Mouse (Mus musculus): Measurements from ENCODE around the gene Ift172. TPM values are rescaled to one million over a fixed set of nuclear protein-coding genes. Genes with fewer than 3 reads are reported as not detected.

Gene Ift172
- polyA plus RNA-seq, 1 experiment from 2014 or later = 30.8 TPM

- DNase-seq (ENCODE audit: low spot score) = no peak
- no peaks in the 10 kb centered on the region for H3K27me3 ChIP-seq (ENCODE audit: control insufficient read depth, insufficient read depth, low read length)
- no peak overlapping the region for H3K27ac ChIP-seq (ENCODE audit: low read depth, low read length)
- no peak for ATAC-seq (ENCODE audit: low FRiP score)
- H3K36me3 ChIP-seq (ENCODE audit: control insufficient read depth, insufficient read depth, low read length) = no peaks in the 10 kb centered on the region
- no peak overlapping the region for H3K4me2 ChIP-seq (replicated peaks; ENCODE audit: low read depth, low read length)
- no peaks in the 10 kb centered on the region for H3K9me3 ChIP-seq (ENCODE audit: control insufficient read depth, low read length)
- no peak overlapping the region for H3K4me3 ChIP-seq (ENCODE audit: low read depth, low read length)
- H3K9ac ChIP-seq (ENCODE audit: low read depth, low read length) = no peak overlapping the region
- WGBS = 88% methylated on average over 20 of the region's 20 CpGs
- no peaks in the 10 kb centered on the region for H3K4me1 ChIP-seq (replicated peaks; ENCODE audit: control insufficient read depth, insufficient read depth, low read length)
Observed at GRCm38 (mm10) chr5:31279245-31279988, 11.5 kb downstream of the Ift172 start.

DNA sequence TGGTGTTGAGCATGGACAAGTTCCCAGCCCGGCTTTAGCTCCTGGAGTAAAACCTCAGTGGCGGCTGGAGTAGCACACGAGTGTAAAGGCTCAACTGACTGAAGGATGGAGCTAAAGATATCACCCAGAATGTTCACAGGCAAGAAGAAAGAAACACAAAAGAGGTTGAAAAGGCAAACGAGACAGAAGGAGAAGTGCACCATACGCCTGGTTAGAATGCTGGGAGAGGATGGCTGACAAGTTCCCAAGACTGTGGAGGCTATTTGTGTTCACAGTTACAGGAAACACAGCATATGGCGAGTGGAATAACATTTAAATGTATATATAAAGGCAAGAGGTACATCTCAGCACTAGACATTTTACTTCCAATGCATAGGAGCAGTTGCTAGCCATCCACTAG is 17.9 kb downstream of the Ift172 start:
- no peak overlapping the region for H3K9ac ChIP-seq (ENCODE audit: low read depth, low read length)
- H3K9me3 ChIP-seq (ENCODE audit: control insufficient read depth, low read length) = no peaks in the 10 kb centered on the region
- no peaks in the 10 kb centered on the region for H3K27me3 ChIP-seq (ENCODE audit: control insufficient read depth, insufficient read depth, low read length)
- no peaks in the 10 kb centered on the region for H3K36me3 ChIP-seq (ENCODE audit: control insufficient read depth, insufficient read depth, low read length)
- no peak overlapping the region for H3K4me2 ChIP-seq (replicated peaks; ENCODE audit: low read depth, low read length)
- ATAC-seq (ENCODE audit: low FRiP score) (no peak), DNase-seq (ENCODE audit: low spot score) (no peak)
- WGBS = 88% methylated on average over 6 of the region's 6 CpGs
- H3K4me3 ChIP-seq (ENCODE audit: low read depth, low read length) = no peak overlapping the region
- H3K27ac ChIP-seq (ENCODE audit: low read depth, low read length) = no peak overlapping the region
- no peaks in the 10 kb centered on the region for H3K4me1 ChIP-seq (replicated peaks; ENCODE audit: control insufficient read depth, insufficient read depth, low read length)

- ATAC-seq (ENCODE audit: low FRiP score) = no peak
- no peaks in the 10 kb centered on the region for H3K27me3 ChIP-seq (ENCODE audit: control insufficient read depth, insufficient read depth, low read length)
- H3K4me2 ChIP-seq (replicated peaks; ENCODE audit: low read depth, low read length) = no peak overlapping the region
- H3K27ac ChIP-seq (ENCODE audit: low read depth, low read length) = no peak overlapping the region
- H3K9ac ChIP-seq (ENCODE audit: low read depth, low read length) = no peak overlapping the region
- no peak for DNase-seq (ENCODE audit: low spot score)
- no peaks in the 10 kb centered on the region for H3K9me3 ChIP-seq (ENCODE audit: control insufficient read depth, low read length)
- H3K36me3 ChIP-seq (ENCODE audit: control insufficient read depth, insufficient read depth, low read length) = no peaks in the 10 kb centered on the region
- H3K4me3 ChIP-seq (ENCODE audit: low read depth, low read length) = no peak overlapping the region
- H3K4me1 ChIP-seq (replicated peaks; ENCODE audit: control insufficient read depth, insufficient read depth, low read length) = no peaks in the 10 kb centered on the region
- WGBS = 64% methylated on average over 6 of the region's 6 CpGs
Observed at GRCm38 (mm10) chr5:31267686-31268085, 23.2 kb downstream of the Ift172 start.

- H3K36me3 ChIP-seq (ENCODE audit: control insufficient read depth, insufficient read depth, low read length) = no peaks in the 10 kb centered on the region
- 96% methylated on average over 7 of the region's 7 CpGs for WGBS
- H3K4me3 ChIP-seq (ENCODE audit: low read depth, low read length) = no peak overlapping the region
- no peak overlapping the region for H3K9ac ChIP-seq (ENCODE audit: low read depth, low read length)
- H3K4me1 ChIP-seq (replicated peaks; ENCODE audit: control insufficient read depth, insufficient read depth, low read length) = no peaks in the 10 kb centered on the region
- H3K27me3 ChIP-seq (ENCODE audit: control insufficient read depth, insufficient read depth, low read length) = no peaks in the 10 kb centered on the region
- no peak for DNase-seq (ENCODE audit: low spot score)
- H3K27ac ChIP-seq (ENCODE audit: low read depth, low read length) = no peak overlapping the region
- ATAC-seq (ENCODE audit: low FRiP score) = no peak
- H3K9me3 ChIP-seq (ENCODE audit: control insufficient read depth, low read length) = no peaks in the 10 kb centered on the region
- no peak overlapping the region for H3K4me2 ChIP-seq (replicated peaks; ENCODE audit: low read depth, low read length)
Observed at GRCm38 (mm10) chr5:31266101-31266500, 24.8 kb downstream of the Ift172 start.

GRCm38 (mm10) chr5:31257616-31258015 is 33.3 kb downstream of the Ift172 start:
- Histone ChIP-seq H3K27ac (ENCODE audit: low read depth, low read length) (no peak overlapping the region), H3K4me1 (replicated peaks; ENCODE audit: control insufficient read depth, insufficient read depth, low read length) (no peaks in the 10 kb centered on the region), H3K9me3 (ENCODE audit: control insufficient read depth, low read length) (no peaks in the 10 kb centered on the region), H3K9ac (ENCODE audit: low read depth, low read length) (no peak overlapping the region), H3K27me3 (ENCODE audit: control insufficient read depth, insufficient read depth, low read length) (no peaks in the 10 kb centered on the region), H3K36me3 (ENCODE audit: control insufficient read depth, insufficient read depth, low read length) (no peaks in the 10 kb centered on the region), H3K4me2 (replicated peaks; ENCODE audit: low read depth, low read length) (no peak overlapping the region), H3K4me3 (ENCODE audit: low read depth, low read length) (no peak overlapping the region)
- DNase-seq (ENCODE audit: low spot score) = no peak
- 79% methylated on average over 11 of the region's 11 CpGs for WGBS
- ATAC-seq (ENCODE audit: low FRiP score) = no peak

GRCm38 (mm10) chr5:31255971-31256370 is 34.9 kb downstream of the Ift172 start:
- no peak overlapping the region for H3K4me2 ChIP-seq (replicated peaks; ENCODE audit: low read depth, low read length)
- no peak overlapping the region for H3K9ac ChIP-seq (ENCODE audit: low read depth, low read length)
- ATAC-seq (ENCODE audit: low FRiP score) = no peak
- no peak for DNase-seq (ENCODE audit: low spot score)
- H3K4me3 ChIP-seq (ENCODE audit: low read depth, low read length) = no peak overlapping the region
- WGBS = 88% methylated on average over 2 of the region's 2 CpGs
- 0 out of 2 replicates have a peak, but pooled peaks cover under 1% of the 10 kb centered on the region for H3K36me3 ChIP-seq (ENCODE audit: control insufficient read depth, insufficient read depth, low read length)
- no peak overlapping the region for H3K27ac ChIP-seq (ENCODE audit: low read depth, low read length)
- H3K4me1 ChIP-seq (replicated peaks; ENCODE audit: control insufficient read depth, insufficient read depth, low read length) = peaks cover 7% of the 10 kb centered on the region
- no peaks in the 10 kb centered on the region for H3K9me3 ChIP-seq (ENCODE audit: control insufficient read depth, low read length)
- peaks cover under 1% of the 10 kb centered on the region; the same call in 1 of the 2 replicates for H3K27me3 ChIP-seq (ENCODE audit: control insufficient read depth, insufficient read depth, low read length)

DNA sequence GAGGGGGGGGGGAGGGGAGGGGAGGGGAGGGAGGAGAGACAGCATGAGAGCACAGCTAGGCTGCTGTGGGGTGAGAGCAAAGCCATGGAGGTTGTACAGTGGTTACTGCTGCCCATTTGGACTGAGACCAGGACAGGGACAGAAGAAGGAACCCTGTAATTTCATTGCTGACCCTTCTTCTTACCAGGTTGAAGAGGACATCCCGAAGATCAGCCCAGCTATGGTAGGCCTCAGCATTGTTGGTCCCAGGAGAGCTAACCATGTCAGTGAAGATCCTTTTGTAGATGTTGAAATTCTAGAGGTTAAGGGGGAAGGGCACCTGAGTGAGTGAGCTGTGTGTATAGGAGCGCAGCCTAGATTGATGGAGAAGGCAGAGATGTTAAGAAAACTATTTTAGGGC is 35.5 kb downstream of the Ift172 start:
- Histone ChIP-seq H3K4me1 (replicated peaks; ENCODE audit: control insufficient read depth, insufficient read depth, low read length) (peaks cover 7% of the 10 kb centered on the region), H3K27me3 (ENCODE audit: control insufficient read depth, insufficient read depth, low read length) (peaks cover 2% of the 10 kb centered on the region; the same call in 1 of the 2 replicates), H3K4me3 (ENCODE audit: low read depth, low read length) (no peak overlapping the region), H3K36me3 (ENCODE audit: control insufficient read depth, insufficient read depth, low read length) (0 out of 2 replicates have a peak, but pooled peaks cover 6% of the 10 kb centered on the region), H3K4me2 (replicated peaks; ENCODE audit: low read depth, low read length) (no peak overlapping the region), H3K9me3 (ENCODE audit: control insufficient read depth, low read length) (no peaks in the 10 kb centered on the region), H3K27ac (ENCODE audit: low read depth, low read length) (no peak overlapping the region), H3K9ac (ENCODE audit: low read depth, low read length) (no peak overlapping the region)
- DNase-seq (ENCODE audit: low spot score) (no peak), ATAC-seq (ENCODE audit: low FRiP score) (no peak)
- WGBS = 98% methylated on average over 2 of the region's 2 CpGs

- Histone ChIP-seq H3K36me3 (ENCODE audit: control insufficient read depth, insufficient read depth, low read length) (peaks cover 9% of the 10 kb centered on the region; the same call in 1 of the 2 replicates), H3K27ac (ENCODE audit: low read depth, low read length) (no peak overlapping the region), H3K9me3 (ENCODE audit: control insufficient read depth, low read length) (no peaks in the 10 kb centered on the region), H3K27me3 (ENCODE audit: control insufficient read depth, insufficient read depth, low read length) (peaks cover 2% of the 10 kb centered on the region; the same call in 1 of the 2 replicates), H3K4me1 (replicated peaks; ENCODE audit: control insufficient read depth, insufficient read depth, low read length) (peaks cover 7% of the 10 kb centered on the region), H3K4me3 (ENCODE audit: low read depth, low read length) (no peak overlapping the region), H3K4me2 (replicated peaks; ENCODE audit: low read depth, low read length) (no peak overlapping the region), H3K9ac (ENCODE audit: low read depth, low read length) (no peak overlapping the region)
- DNase-seq (ENCODE audit: low spot score) (no peak), ATAC-seq (ENCODE audit: low FRiP score) (no peak)
- WGBS = 91% methylated on average over 8 of the region's 8 CpGs
Observed at GRCm38 (mm10) chr5:31254901-31255300, 36.0 kb downstream of the Ift172 start.

- H3K27me3 ChIP-seq (ENCODE audit: control insufficient read depth, insufficient read depth, low read length) = peaks cover 2% of the 10 kb centered on the region; the same call in 1 of the 2 replicates
- no peak overlapping the region for H3K4me3 ChIP-seq (ENCODE audit: low read depth, low read length)
- peaks cover 10% of the 10 kb centered on the region; the same call in 1 of the 2 replicates for H3K36me3 ChIP-seq (ENCODE audit: control insufficient read depth, insufficient read depth, low read length)
- H3K9me3 ChIP-seq (ENCODE audit: control insufficient read depth, low read length) = no peaks in the 10 kb centered on the region
- H3K4me1 ChIP-seq (replicated peaks; ENCODE audit: control insufficient read depth, insufficient read depth, low read length) = peaks cover 7% of the 10 kb centered on the region
- DNase-seq (ENCODE audit: low spot score) (no peak), ATAC-seq (ENCODE audit: low FRiP score) (no peak)
- no peak overlapping the region for H3K4me2 ChIP-seq (replicated peaks; ENCODE audit: low read depth, low read length)
- WGBS = 89% methylated on average over 7 of the region's 7 CpGs
- no peak overlapping the region for H3K27ac ChIP-seq (ENCODE audit: low read depth, low read length)
- H3K9ac ChIP-seq (ENCODE audit: low read depth, low read length) = no peak overlapping the region
Observed at GRCm38 (mm10) chr5:31254452-31254851, 36.5 kb downstream of the Ift172 start.

All from hindbrain, embryonic 11.5 days (tissue).